Mouse (Mus musculus): ENCODE data around the gene Atxn7l2. TPM values are rescaled to one million over a fixed set of nuclear protein-coding genes. Genes with fewer than 3 reads are reported as not detected.

Gene Atxn7l2
- polyA plus RNA-seq, 1 experiment = 0.55 TPM

DNA sequence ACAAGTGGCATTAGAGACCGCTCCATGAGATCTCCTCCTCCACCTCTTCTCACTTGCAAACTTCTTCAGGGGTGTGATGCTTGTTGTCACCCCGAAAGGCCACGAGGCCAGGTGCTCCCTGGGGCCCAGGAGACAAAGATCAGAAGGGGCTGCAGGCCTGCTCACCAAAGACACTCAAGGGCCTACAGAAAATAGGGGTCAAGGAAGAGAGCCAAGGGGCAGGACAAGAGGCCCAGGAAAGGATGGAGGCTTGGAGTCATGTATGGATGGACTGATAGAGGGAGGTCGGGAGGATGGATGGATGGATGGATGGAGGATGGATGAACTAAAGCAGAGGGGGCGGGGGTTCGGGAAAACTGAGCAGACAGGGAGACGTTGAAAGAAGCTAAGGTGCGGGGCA is 1.2 kb downstream of the Atxn7l2 start:
- peak overlapping the region; percentile 89 for H3K4me3 ChIP-seq (replicated peaks)
- H3K27me3 ChIP-seq (ENCODE audit: control insufficient read depth) = peaks cover 29% of the 10 kb centered on the region
- H3K4me1 ChIP-seq (ENCODE audit: control insufficient read depth) = peaks cover 26% of the 10 kb centered on the region
- TF ChIP-seq GATA1 (IDR thresholded peaks at IDR 0.05; ENCODE audit: low read length) (no peak), TAL1 (IDR thresholded peaks at IDR 0.05; ENCODE audit: low read length) (no peak)
- H3K36me3 ChIP-seq (ENCODE audit: control insufficient read depth) = peaks cover 27% of the 10 kb centered on the region
- H3K9me3 ChIP-seq (ENCODE audit: control insufficient read depth, low read length) = no peaks in the 10 kb centered on the region

DNA sequence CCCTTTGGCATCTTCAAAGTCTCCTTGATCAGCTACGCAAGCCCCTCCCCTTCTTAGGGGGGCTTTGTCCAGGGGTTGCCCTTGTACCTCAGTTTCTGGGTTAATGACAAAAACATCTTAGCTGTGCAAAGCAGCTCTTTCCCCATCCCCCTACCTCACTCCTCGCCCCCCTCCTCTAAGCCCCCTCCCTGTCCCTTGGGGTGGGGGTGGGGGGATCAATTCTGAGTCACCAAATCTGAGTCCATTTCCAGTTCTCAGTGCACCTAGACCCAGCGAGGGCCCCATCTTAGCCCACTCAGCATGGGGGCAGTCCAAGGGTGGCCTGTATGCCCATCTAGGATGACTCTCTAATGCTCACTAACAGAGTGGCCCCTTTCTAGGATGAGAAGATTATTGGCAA is 1.7 kb downstream of the Atxn7l2 start:
- Histone ChIP-seq H3K9me3 (ENCODE audit: control insufficient read depth, low read length) (no peaks in the 10 kb centered on the region), H3K4me3 (replicated peaks) (peak overlapping the region; percentile 89), H3K36me3 (ENCODE audit: control insufficient read depth) (peaks cover 32% of the 10 kb centered on the region), H3K27me3 (ENCODE audit: control insufficient read depth) (peaks cover 24% of the 10 kb centered on the region), H3K4me1 (ENCODE audit: control insufficient read depth) (peaks cover 26% of the 10 kb centered on the region)
- no peak for TF ChIP-seq TAL1 (IDR thresholded peaks at IDR 0.05; ENCODE audit: low read length)
- no peak for TF ChIP-seq GATA1 (IDR thresholded peaks at IDR 0.05; ENCODE audit: low read length)

GRCm38 (mm10) chr3:108206731-108207375 is 3.9 kb downstream of the Atxn7l2 start:
- Histone ChIP-seq H3K36me3 (ENCODE audit: control insufficient read depth) (peaks cover 45% of the 10 kb centered on the region), H3K4me3 (replicated peaks) (no peak overlapping the region), H3K27me3 (ENCODE audit: control insufficient read depth) (peaks cover 7% of the 10 kb centered on the region), H3K9me3 (ENCODE audit: control insufficient read depth, low read length) (no peaks in the 10 kb centered on the region), H3K4me1 (ENCODE audit: control insufficient read depth) (peaks cover 32% of the 10 kb centered on the region)
- TF ChIP-seq GATA1 (IDR thresholded peaks at IDR 0.05; ENCODE audit: low read length) (no peak), TAL1 (IDR thresholded peaks at IDR 0.05; ENCODE audit: low read length) (no peak)

DNA sequence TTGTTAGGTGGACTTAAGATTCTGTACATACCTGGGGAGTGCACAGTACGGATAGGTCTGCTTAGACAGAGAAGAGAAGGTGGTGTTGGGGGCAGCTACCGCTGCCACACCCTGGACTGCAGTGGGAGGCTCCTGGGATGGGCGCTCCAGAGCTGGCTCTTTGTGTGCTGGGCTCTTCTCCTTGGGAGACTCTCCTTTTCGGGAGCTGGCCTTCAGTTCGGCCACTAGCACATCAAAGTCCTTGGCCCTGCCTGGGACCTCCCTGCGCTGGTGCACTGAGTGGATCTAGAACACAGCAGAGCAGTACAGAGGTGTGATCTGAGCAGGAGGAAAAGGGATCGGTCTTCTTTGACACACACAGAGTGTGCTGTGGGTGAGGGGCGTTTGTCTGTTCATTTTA is 5.1 kb downstream of the Atxn7l2 start:
- TF ChIP-seq TAL1 (IDR thresholded peaks at IDR 0.05; ENCODE audit: low read length) (no peak), GATA1 (IDR thresholded peaks at IDR 0.05; ENCODE audit: low read length) (no peak)
- Histone ChIP-seq H3K4me1 (ENCODE audit: control insufficient read depth) (peaks cover 34% of the 10 kb centered on the region), H3K27me3 (ENCODE audit: control insufficient read depth) (no peaks in the 10 kb centered on the region; the same call in 1 of the 2 replicates), H3K4me3 (replicated peaks) (no peak overlapping the region), H3K36me3 (ENCODE audit: control insufficient read depth) (peaks cover 45% of the 10 kb centered on the region), H3K9me3 (ENCODE audit: control insufficient read depth, low read length) (no peaks in the 10 kb centered on the region)

DNA sequence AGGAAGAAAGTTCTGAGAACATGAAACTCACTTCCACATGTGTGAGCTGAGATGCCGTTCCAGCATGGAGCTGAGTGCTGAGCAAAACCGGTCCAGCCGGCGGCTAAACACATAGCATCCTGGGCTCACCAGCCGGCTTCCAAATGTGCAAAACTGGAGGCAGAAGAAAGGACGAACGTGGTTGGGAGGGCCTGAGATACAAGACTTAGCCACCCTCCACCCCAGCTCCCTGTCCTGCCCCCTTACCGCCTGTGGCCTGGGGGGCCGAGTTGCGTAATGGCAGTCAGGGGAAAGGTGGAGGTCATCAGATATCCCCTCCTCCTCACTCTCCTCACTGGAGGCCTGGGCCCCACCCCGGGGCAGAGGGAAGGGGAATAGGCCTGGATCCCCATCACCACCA is 6.3 kb downstream of the Atxn7l2 start:
- Histone ChIP-seq H3K27me3 (ENCODE audit: control insufficient read depth) (no peaks in the 10 kb centered on the region), H3K9me3 (ENCODE audit: control insufficient read depth, low read length) (no peaks in the 10 kb centered on the region), H3K36me3 (ENCODE audit: control insufficient read depth) (peaks cover 45% of the 10 kb centered on the region), H3K4me1 (ENCODE audit: control insufficient read depth) (peaks cover 35% of the 10 kb centered on the region), H3K4me3 (replicated peaks) (no peak overlapping the region)
- TF ChIP-seq TAL1 (IDR thresholded peaks at IDR 0.05; ENCODE audit: low read length) = no peak
- no peak for TF ChIP-seq GATA1 (IDR thresholded peaks at IDR 0.05; ENCODE audit: low read length)

DNA sequence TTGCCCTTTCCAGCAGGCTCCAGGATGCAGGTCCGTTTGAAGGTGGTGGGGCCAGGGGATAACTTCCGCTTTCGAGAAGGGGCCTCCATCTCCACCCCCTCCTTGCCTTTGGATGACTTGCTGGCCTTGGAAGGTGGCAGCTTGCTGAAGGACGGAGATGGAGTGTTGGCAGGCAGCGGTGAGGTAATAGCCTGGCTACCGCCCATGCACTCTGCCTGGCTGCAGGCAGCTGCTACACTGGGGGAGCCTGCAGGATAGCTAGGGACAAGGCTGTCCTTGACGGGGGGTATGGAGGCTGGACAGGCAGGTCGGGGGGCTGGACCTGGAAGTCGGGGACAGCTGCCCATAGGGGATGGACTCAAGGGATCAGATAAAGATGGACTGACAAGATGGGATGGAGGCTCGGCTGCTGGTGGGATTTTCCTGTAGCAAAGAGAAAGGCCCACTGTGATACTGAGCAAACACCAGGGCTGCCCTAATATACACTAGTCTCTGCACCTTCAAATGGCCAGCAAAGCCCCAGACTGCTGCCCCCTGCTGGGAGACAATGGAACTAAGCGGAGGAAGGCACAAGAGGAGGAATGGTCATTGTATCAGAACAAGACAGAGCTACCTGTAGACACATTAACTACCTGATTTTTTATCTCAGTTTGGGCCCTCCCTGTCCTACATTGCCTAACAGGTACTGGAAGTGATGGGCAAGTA is 7.0 kb downstream of the Atxn7l2 start:
- TF ChIP-seq GATA1 (IDR thresholded peaks at IDR 0.05; ENCODE audit: low read length) (no peak), TAL1 (IDR thresholded peaks at IDR 0.05; ENCODE audit: low read length) (no peak)
- no peaks in the 10 kb centered on the region for H3K27me3 ChIP-seq (ENCODE audit: control insufficient read depth)
- peaks cover 52% of the 10 kb centered on the region for H3K36me3 ChIP-seq (ENCODE audit: control insufficient read depth)
- no peak overlapping the region for H3K4me3 ChIP-seq (replicated peaks)
- H3K4me1 ChIP-seq (ENCODE audit: control insufficient read depth) = peaks cover 35% of the 10 kb centered on the region
- no peaks in the 10 kb centered on the region for H3K9me3 ChIP-seq (ENCODE audit: control insufficient read depth, low read length)

DNA sequence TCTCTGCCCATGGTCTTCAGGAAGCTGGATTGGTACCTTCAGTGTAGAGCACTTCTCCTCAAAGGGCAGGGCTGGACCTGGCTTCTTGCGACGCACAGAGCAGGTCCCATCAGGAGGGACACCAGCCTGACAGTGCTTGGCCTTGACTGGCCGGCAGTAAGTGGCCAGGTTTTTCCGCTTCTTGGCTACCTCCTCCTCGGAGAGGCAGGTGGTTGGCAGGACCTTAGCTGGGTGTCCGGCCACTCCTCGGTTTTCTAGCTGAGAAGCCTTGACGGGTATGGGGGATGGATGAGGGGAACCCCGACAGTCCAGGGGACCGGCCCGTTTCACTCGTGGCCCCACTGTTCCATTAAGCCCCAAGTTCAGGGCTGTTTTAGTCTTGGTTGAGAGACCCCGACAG is 7.5 kb downstream of the Atxn7l2 start:
- peaks cover 32% of the 10 kb centered on the region for H3K4me1 ChIP-seq (ENCODE audit: control insufficient read depth)
- H3K36me3 ChIP-seq (ENCODE audit: control insufficient read depth) = peaks cover 57% of the 10 kb centered on the region
- no peaks in the 10 kb centered on the region for H3K9me3 ChIP-seq (ENCODE audit: control insufficient read depth, low read length)
- TF ChIP-seq GATA1 (IDR thresholded peaks at IDR 0.05; ENCODE audit: low read length) (no peak), TAL1 (IDR thresholded peaks at IDR 0.05; ENCODE audit: low read length) (no peak)
- no peaks in the 10 kb centered on the region for H3K27me3 ChIP-seq (ENCODE audit: control insufficient read depth)
- no peak overlapping the region for H3K4me3 ChIP-seq (replicated peaks)

DNA sequence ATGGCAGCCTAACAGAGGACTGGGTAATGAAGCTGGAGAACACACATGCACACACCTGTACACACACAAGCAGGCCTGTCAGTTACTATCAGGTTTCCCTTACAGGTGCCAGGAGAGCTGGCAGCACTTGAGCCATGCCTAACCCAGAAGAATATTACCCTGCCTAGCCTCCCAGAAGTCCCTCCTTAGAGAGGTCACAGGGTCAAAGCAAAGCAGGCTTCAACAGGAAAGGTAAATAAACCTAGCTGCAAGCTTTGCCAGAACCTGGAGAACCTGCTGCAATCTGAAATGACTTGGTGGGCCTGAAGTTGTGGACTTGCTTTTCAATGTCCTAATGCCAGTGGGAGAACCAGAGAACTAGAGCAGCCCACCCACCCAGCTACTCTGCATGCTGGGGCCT is 8.2 kb downstream of the Atxn7l2 start:
- Histone ChIP-seq H3K36me3 (ENCODE audit: control insufficient read depth) (peaks cover 59% of the 10 kb centered on the region), H3K27me3 (ENCODE audit: control insufficient read depth) (no peaks in the 10 kb centered on the region), H3K9me3 (ENCODE audit: control insufficient read depth, low read length) (no peaks in the 10 kb centered on the region), H3K4me3 (replicated peaks) (no peak overlapping the region), H3K4me1 (ENCODE audit: control insufficient read depth) (peaks cover 32% of the 10 kb centered on the region)
- TF ChIP-seq GATA1 (IDR thresholded peaks at IDR 0.05; ENCODE audit: low read length) = no peak
- no peak for TF ChIP-seq TAL1 (IDR thresholded peaks at IDR 0.05; ENCODE audit: low read length)

Measured in erythroblast, embryonic 14.5 days (primary cell).